Mouse (Mus musculus) left cerebral cortex, adult 18-20 months (tissue): ENCODE results near the gene Dcaf8. TPM values are rescaled to one million over a fixed set of nuclear protein-coding genes. Genes with fewer than 3 reads are reported as not detected.

ENCODE experiments used
- DNase-seq, 2 experiments: peaks; one replicate each; pipeline ENCODE4 v3.0.0; 2021 to 2022; ENCODE audit warnings: low spot score in 2 of 2, mixed read lengths in 1 of 2
- long read RNA-seq, 2 experiments: library from polyadenylated mRNA; stranded (forward); transcript quantifications; one replicate each; pipeline ENCODE4 v2.0.0; 2021
- total RNA-seq, 2 experiments: library from RNA; stranded (reverse); gene quantifications; 2 replicates each; pipeline ENCODE4 v1.2.3; 2021

Gene Dcaf8
- total RNA-seq: 100 to 1,000 TPM; 117 TPM
- long read RNA-seq, experiment 1, full-length matches to known transcripts: 148 of 186 reads
- long read RNA-seq, experiment 1, partial matches to known transcripts: 18 of 186 reads
- long read RNA-seq, experiment 1, other reads (novel, unspliced or antisense): 20 of 186 reads
- long read RNA-seq, experiment 2, full-length matches to known transcripts: 105 of 127 reads
- long read RNA-seq, experiment 2, partial matches to known transcripts: 15 of 127 reads
- long read RNA-seq, experiment 2, other reads (novel, unspliced or antisense): 7 of 127 reads

DNA sequence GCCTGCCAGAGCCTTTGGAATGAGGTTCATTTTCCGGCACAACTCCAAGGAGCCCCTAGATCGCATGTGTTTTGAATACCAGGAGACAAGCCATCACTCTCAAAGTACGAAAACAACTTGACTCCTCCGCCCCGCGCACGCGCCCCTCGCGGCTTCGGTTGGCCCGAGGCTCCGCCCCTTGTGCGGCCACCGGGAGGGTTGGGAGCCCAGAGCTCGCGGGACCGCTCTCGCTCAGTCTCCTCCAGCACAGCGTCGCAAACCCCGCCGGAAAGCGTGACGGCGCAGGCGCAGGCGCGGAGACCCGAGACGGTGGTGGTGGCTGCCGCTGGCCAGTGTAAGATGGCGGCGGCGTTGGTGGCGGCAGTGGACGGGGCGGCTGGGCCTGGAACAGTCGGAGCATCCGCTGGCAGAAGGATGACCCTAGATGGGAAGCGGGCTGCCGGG, at the start of gene Dcaf8:
TSS of gene Dcaf8 (plus strand) at position 250 of the 444 bp plus-strand sequence.
- peak; percentile 94 to 97 for DNase-seq

DNA sequence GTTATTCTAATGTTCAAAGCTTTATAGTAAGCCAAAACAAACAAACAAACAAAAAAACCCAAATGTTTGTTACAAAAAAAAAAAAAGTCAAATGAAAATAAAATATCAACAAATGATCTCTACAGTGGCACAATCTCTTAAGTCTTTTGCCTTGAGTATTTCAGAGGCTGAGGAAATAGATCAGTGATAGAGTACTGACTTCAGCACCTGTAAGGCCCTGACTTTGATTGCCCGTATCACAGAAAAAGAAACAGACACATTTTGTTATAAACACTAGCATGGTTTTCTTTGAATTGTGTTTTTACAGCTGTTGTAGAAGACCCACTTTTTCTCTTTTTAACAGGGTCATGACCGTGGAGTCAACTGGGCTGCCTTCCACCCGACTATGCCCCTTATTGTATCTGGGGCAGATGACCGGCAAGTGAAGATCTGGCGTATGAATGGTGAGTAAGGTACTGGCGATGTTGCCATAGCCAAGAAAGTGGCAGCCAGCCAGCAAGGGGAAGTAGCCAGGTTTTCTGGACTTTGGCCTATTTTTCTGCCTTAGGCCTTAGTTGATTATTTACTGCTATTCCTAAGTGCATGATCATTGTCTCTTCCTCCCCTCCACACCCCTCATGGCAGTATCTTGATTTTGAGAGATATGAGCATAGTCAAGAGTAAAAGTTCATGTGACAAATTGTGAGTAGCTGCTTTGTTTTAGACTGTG, 48.4 kb upstream of the Dcaf8 start:
- DNase-seq: no peak

DNA sequence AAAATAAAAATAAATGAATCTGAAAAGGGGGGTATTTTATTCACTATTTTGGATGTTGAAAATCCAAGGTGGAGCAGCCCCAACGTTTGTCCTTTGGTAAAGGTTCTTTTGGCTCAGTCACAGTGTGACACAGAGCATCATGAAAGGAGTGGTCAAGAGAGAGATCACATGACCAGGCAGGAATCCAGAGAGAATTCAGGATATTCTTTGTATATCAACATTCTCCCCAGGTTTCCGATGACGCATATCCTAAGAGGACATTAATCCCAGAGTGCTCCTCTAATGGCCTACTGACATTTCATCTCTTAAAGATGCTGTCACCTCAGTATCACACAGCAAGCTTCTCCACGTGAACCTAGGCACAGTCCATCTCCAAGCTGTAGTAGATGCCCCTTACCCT, 44.3 kb upstream of the Dcaf8 start:
- DNase-seq: no peak

DNA sequence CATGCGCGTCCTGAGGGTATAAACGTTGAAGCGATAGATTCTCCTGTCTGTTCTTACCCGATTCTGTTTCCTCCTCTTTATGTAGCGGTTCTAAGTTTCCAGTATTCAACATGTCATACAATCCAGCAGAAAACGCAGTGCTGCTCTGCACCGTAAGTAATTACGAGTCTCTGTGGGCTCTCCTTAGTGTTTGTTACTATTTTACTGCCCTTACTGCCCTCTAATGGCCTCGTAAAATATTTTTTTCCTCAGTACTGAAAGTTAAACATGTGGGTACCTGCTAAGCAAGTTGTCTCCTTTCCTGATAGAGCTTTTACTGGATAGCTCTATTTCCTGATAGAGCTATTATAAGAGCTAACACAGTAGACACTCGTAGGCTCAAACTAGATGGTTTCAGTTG, 42.8 kb upstream of the Dcaf8 start:
- DNase-seq: no peak

DNA sequence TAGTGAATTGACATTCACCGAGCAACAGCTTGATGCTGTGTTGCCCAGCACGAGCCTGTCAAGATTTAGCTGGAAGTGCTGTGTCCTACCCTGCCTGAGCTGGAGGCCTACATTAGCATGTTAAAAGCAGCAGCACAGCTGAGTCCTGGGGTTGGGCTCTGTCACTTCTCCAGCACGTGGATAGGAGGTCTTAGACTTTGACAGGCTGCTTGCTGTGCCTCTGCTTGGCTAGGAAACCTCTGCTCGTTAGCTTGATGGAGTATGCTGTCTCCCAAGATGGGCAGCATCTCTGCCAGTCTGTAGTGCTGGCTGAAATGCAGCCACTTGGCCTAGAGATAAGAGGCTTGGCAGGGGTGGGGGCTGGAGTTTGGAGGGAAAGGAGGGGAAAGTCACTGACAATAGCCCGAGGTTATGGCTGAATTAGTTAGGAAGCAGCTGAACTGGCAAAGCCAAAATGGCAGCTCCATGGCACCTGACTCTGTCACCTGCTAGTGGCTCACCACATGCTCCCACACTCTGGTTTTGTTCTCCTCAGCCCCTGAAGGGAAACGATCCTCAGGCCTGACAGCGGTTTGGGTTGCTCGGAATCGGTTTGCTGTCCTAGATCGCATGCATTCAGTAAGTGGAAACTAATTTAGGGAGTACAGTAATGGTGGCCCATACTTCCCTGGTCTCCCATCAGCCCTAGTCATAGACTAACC, 40.0 kb upstream of the Dcaf8 start:
- DNase-seq: no peak

DNA sequence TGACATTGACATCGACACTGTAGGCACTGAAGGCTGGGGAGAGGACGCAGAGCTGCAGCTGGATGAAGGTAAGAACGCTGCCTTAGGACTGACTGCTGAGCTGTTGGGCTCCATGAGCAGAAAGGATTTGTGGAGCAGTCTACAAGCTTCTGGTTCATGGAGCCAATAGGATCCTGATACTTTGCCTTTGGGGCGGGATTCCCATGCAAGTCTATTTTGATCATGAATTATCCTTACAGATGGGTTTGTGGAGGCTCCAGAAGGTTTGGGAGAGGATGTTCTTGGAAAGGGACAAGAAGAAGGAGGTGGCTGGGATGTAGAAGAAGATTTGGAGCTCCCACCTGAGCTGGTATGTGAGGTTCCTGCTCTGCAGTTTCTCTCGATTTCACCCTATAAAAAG, 30.9 kb upstream of the Dcaf8 start:
- DNase-seq: no peak

DNA sequence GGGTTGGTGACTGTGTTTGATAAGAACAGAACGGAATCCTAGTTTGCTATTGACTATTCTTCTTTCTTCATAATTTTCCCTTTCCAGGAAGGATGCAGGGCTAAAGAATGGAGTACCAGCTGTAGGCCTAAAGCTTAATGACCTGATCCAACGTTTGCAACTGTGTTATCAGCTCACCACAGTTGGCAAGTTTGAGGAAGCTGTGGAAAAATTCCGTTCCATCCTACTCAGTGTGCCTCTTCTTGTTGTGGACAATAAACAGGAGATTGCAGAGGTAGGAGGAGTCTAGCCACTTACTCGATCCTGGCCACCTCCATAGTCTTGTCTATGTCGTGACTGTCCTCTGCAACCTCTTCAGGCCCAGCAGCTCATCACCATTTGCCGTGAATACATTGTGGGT, 28.8 kb upstream of the Dcaf8 start:
- no peak for DNase-seq

DNA sequence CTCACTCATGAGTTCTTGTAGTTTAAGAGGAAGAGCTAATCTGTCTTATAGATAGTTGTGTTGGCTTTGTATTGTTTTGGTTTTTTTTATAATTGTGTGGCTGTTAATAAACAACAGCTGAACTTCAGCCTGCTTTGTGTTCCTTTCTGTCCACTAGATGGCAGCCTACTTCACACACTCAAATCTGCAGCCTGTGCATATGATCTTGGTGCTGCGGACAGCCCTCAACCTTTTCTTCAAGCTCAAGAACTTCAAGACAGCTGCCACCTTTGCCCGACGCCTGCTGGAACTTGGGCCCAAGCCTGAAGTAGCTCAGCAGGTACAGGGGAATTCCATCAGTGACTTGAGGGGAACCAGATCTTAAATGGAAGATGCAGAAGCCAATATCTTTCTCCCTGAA, 28.2 kb upstream of the Dcaf8 start:
- peak; percentile 25 to 30 for DNase-seq

DNA sequence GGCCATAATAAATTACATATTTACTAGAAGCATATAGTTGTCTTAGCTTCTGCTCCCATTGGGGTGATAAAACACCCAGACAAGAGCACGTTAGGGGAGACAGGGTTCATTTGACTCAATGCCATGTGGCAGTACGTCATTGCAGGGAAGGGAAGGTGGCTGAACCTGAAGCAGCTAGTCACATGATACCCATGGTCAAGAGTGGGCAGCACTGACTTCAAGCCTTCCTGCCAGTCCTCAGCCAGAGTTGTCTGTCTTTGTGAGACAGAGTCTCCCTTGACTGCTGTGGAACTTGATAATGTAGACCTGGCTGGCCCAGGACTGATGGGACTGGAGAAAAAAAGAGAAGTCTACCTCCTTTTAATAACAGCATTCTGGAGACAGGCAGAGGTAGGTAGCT, 25.2 kb upstream of the Dcaf8 start:
- no peak for DNase-seq

DNA sequence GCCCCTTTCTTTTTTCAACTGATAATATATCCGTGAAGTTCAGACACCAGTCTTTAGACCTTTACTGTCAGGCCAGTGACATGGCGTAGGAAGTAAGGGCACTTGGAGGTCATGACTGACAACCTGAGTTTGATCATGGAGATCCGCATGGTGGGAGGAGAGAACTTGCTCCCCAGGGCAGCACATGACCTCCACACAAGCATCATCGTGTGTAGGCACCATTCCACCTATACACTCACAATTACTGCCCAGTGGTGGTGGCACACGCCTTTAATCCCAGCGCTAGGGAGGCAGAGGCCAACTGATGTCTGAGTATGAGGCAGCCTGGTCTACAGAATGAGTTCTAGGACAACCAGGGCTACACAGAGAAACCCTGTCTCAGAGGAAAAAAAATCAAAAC, 23.3 kb upstream of the Dcaf8 start:
- DNase-seq: no peak

DNA sequence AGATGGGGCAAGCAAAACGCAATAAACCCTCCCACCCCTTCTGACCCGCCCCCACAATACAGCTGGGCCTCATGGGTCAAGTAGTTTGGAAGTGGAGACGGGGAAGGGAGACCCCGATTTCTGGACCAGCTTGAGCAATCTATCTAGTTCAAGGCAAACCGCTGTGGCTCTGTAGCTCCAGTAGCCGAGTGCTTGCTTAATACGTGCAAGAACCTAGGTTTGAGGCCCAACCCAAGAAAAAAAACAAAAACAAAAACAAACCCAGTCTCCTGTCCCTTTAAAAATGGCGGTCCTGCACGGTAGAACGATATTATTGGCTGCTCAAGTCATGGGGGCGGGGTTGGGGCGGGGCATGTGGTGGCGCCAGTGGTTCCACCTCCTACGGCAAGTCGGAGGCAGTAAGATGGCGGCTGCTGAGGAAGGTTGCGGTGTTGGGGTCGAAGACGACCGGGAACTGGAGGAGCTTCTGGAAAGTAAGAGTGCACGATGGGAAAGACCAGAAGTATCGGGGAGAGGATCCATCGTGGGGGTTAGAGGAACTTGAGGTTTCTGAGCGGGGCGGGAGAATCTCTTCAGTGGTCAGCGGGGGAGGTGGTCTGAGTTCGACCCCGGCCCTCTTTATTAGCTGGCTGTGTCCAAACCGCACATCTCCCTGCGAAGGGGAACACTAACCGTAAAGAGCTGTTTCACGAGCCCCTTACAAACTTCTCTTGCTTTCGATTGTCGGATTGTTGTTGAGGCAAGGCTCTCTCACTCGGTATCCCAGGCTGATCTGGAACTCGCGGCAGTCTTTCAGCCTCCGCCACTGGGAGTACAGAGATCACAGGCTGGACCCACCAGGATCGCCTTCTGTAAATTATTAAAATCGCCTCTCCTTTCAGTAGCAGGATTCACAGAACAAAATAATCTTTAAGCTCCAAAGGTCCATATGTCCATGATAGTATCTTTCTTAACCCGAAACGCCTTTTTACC, 21.2 kb upstream of the Dcaf8 start, which contains the start of gene Pex19:
TSS of gene Pex19 (plus strand) at position 380 of the 972 bp plus-strand sequence.
- DNase-seq: peak; percentile 82 to 87

DNA sequence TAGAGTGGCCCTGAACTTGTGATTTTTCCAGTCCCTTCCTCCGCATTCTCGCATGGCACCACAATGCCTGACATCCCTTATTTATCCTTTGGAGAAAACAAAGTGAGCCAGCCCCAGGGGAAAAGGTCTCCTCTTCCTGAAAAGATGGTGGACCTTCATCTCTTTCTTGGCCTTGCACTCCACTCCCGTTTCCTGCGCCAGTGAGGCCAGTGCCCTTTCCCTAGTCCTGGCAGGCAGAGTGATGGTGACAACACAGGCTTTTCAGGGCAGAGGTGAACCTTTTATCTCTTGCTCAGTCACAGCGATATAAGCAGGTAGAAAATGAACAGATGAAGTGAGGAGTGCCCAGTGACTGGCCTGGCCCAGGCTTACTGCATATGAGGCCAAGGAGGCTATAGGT, 20.4 kb upstream of the Dcaf8 start:
- no peak for DNase-seq

DNA sequence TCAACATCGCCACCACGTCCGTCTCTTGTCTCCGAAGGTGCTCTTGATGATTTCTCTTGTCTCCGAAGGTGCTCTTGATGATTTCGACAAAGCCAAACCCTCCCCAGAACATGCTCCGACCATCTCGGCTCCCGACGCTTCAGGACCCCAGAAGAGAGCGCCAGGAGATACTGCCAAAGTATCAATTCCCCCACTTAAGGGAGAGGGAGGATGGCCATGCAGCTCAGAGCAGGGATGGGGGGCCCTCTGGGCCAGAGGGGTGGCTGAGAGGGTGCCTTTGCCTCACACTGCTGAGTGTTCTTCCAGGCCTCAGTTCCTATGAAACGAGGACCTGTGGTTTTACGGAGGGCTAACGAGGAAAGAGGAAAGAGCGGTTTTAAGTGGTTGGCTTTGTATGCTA, 19.3 kb upstream of the Dcaf8 start:
- DNase-seq: no peak

DNA sequence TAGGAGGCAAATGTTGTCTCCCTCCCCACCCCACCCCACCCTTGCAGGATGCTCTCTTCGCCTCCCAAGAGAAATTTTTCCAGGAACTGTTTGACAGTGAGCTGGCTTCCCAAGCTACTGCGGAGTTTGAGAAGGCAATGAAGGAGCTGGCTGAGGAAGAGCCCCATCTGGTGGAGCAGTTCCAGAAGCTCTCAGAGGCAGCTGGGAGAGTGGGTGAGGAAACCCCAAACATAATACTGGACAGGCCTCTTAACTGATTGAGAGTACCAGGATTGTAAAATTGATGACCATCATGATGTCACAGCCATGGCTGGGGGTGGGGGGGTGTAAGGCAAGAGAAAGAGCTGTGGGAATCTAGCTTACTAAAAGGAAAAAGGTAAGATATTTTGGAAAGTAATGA, 18.8 kb upstream of the Dcaf8 start:
- DNase-seq: peak; percentile 33 to 49

DNA sequence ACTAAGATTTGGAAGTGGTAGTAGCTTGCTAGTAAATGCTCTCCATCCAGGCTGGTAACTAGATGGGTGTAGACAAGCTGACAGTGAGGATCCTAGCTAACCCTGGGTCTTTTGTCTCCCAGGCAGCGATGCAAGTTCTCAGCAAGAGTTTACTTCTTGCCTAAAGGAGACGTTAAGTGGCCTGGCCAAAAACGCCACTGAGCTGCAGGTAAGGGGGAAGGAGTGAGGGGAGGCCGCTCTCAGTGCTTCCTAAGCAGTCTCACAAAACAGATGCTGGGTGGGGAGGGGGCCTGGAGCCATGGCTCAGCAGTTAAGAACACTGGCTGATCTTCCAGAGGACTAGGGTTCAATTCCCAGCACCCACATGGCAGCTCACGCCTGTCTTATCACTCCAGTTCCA, 18.1 kb upstream of the Dcaf8 start:
- DNase-seq: no peak

DNA sequence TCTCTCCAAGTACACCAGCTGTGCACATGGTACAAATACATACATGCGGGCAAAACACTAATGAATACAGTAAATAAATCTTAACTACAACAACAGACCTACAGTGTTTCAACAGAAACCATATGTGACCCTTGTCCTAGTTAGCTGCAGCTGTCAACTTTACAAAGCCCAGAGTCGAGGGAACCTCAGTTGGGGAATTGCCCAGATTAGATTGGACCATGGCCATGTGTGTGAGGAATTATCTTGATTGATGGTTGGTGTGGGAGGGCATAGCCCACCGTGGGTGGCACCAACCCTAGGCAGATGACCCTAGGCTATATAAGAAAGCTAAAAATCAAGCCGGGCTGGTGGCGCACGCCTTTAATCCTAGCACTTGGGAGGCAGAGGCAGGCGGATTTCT, 15.6 kb upstream of the Dcaf8 start:
- no peak for DNase-seq

DNA sequence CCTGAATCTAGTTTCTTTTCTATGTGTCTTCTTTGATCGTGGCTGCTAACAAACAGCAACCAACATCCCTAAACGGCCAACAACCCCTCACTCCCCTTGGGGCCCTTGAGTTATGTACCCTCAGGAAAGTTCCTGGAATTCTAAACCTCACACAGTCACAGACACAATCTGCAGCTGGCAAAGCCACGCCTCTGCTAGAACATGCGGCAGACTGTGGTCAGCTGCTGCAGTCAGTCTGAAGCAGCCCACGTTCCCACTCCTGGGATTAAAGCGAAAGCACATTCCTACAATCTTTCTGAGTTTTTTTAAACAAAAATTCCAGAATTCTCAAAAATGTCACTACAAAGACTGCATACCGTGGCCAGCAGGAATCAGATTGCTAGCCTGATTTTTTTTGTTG, 14.3 kb upstream of the Dcaf8 start:
- DNase-seq: no peak

DNA sequence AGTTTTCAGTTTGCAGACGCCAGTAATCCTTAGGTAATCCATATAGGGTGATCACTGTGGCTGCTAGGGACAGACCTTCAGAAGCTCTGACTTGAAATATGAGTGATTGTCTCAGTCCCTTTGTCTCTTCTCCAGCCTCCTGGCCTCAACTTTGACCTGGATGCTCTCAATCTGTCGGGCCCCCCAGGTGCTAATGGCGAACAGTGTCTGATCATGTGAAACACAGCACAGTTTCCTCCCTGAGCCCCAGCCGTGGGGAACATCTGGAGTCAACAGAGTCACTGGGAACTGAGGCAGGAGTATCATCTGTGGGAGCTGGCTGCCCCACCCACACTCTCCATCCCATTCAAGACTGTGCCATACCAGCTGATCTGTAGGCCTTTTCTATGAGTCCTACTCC, 13.8 kb upstream of the Dcaf8 start:
- DNase-seq: no peak

DNA sequence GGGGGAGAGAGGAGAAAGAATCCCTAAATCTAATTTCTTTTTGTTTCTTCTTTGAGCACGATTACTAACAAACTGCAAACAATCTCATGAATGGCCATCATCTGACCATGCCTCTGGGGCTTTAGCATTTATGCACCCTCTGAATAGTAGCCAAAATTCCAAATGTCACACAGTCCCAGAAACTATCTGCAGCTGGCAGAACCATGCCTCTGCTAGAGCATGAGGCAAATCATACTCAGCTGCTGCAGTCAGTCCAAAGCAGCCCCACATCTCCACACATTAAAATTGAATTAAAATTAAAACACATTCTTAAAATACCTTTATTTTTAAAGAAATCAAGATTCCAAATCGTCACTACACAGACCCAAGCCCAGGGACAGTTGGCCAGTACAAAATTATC, 7.7 kb upstream of the Dcaf8 start:
- no peak for DNase-seq

DNA sequence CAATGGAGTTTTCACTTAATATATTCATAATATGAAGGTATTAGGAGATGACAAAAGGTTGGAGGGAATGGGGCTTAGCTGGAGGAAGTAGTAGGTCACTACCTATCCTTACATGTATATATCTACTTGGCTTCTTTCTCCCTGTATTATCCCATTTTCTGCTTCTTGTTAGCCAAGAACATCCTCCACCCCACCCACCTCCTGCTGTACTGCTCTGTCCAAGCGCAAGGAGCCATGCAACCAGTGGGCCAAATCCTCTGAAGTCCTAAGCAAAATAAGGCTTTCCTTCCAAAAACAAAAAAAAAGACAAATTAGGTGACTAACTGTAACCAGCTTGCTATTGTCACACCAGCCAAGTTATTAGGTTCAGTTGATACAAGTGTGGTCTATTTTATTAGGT, 7.1 kb upstream of the Dcaf8 start:
- no peak for DNase-seq

DNA sequence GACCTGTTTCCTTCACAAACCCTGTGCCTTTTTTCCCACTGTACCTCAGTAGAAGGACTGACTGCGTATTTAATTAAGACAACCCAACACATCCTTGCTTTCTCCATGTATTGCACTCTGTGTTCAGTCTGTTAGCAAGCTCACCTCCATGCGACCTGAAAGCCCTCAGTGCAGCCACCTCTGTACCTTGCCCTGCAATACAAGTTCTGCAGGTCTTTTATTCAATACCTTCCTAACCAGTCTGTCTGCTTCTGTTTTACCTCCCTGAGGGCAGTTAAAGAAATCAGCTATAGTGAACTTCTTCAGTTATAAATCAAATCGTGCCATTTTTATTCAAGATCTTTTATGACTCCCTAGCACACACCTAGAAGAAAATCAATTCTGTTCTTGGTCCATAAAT, 6.4 kb upstream of the Dcaf8 start:
- DNase-seq: no peak
